Mouse (Mus musculus): Measurements from ENCODE around the gene Ngrn.

DNA sequence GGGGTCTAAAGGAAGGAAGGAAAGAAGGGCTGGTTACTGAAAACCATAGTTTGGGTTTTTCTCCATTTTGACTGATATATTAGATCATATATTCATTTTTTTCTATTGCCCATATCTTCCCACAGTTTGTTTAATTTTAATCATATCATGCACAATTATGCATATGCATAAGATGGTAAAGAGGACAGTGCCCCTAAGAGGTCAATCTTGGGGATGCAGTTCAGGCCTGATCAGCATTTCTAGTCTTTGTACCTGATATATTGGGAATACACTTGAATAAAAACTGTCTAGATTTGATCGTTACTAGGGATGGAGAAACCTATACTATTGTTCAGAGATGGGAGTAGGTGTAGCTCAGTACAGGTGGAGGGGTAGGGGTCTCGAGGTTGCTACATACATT, 20.0 kb downstream of the Ngrn start:
- TF ChIP-seq CTCF (IDR thresholded peaks at IDR 0.05; ENCODE audit: low read depth) (peak; percentile 51), EP300 (IDR thresholded peaks at IDR 0.05; ENCODE audit: low read depth) (no peak)

All from liver, postnatal 0 days (tissue).